Mouse (Mus musculus): ENCODE data around the gene Dcaf10. TPM values are rescaled to one million over a fixed set of nuclear protein-coding genes. Genes with fewer than 3 reads are reported as not detected.

The Dcaf10 gene
- polyA plus RNA-seq, 1 experiment from 2014 or later = 15.6 TPM

DNA sequence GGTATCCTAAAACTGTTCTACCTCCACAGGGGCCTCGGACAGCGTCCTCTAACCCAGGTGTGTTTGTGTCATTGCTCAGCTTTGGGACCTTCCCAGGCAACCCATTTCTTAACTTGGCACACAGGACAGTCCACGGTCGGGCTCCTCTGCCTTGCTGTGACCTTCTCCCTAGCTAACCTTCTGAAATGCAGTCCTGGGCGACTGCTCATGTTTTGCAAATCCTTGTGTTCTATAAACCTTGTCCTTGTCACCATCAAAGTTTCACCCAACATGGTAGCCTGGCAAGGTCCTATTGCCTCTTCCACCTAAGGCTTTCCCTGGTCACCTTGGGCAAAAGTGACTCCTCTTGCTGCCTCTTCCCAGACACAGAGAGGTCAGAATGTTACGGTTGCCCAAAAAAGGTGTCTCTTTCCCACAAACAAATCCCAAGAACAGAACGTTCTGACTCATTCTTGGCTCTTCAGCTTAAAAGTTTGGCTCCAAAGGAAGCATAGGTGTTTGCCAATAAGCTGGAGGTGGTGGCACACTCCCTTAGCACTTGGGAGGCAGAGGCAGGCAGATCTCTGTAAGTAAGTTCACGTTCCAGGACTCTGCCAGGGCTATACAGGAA, 69.4 kb downstream of the Dcaf10 start:
- WGBS = 90% methylated on average over 8 of the region's 8 CpGs
- Histone ChIP-seq H3K4me2 (replicated peaks) (no peak overlapping the region), H3K4me3 (no peak overlapping the region), H3K27ac (no peak overlapping the region), H3K27me3 (replicated peaks) (peaks cover 2% of the 10 kb centered on the region; the same call in 1 of the 2 replicates), H3K9ac (no peak overlapping the region), H3K4me1 (peaks cover 20% of the 10 kb centered on the region), H3K9me3 (no peaks in the 10 kb centered on the region), H3K36me3 (no peaks in the 10 kb centered on the region)
- ATAC-seq (ENCODE audit: low FRiP score, low read depth) = no peak

DNA sequence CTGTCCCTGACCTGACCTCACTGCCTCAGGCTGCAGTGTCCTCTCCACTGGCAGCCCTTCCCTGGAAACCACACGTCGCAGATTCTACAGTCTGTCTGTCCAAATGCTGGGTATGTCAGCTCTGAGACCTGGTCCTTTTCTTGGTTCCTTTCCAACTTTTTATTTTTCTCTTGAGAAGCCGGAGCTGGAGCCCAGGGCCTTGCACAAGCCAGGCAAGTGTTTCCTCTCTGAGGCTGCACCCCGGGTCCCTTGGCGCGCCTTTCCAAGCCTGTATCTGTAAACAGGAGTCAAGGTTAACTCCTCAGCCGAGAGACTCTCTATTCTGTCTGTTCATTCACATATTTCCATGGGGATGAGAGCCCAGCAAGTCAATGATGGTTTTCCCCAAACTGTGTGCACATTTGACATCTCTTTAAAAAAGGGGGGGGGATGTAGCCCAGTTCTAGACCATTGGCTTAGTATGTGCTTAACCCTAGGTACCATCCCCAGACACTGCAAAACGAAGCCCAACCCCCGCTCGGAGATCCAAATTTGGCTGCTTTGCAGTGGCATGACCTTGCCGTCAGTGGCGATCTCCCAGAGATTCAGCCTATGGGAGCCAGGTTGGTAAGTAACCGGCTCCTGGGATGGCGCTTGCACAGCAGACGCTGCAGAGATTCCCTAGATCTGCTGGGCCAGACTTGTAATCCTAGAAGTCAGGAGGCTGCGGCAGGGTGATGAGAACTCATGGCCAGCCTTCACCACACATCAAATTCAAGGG, 70.7 kb downstream of the Dcaf10 start:
- no peak overlapping the region for H3K4me2 ChIP-seq (replicated peaks)

DNA sequence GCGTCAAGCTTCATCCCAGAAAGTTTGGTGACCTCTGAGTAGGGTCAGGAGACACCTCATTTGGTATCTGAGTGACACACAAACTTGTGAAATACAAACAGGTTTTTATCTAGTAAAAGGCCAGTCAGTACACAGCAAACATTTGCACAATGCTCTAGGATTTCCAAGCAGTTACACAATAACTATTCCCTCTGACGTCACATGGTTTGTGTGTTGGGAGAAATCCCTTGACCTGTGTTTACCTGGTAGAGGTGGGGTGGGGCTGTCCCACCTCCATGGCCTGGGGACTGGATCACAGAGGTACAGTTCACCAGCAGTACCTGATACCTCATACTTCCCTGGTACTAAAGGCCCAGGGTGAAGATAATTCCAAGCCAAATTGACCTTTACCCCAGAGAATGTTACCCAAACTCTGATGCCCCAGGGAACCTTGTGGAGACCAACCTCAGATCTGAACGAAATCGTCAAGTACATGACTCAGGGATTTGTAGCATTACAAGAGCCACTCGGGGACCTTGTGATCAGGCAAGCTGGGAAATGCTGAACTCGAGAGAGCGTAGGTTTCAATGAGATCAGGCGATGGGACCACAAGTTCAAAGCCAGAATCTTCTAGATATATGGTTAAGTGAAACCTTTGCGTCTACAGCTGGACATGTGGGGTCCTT, 71.9 kb downstream of the Dcaf10 start:
- H3K4me3 ChIP-seq = no peak overlapping the region
- no peak for ATAC-seq (ENCODE audit: low FRiP score, low read depth)
- 90% methylated on average over 9 of the region's 9 CpGs for WGBS
- no peaks in the 10 kb centered on the region for H3K36me3 ChIP-seq
- no peaks in the 10 kb centered on the region for H3K9me3 ChIP-seq
- H3K4me2 ChIP-seq (replicated peaks) = no peak overlapping the region
- peaks cover 9% of the 10 kb centered on the region for H3K4me1 ChIP-seq
- no peak overlapping the region for H3K27ac ChIP-seq
- peaks cover 4% of the 10 kb centered on the region; the same call in 1 of the 2 replicates for H3K27me3 ChIP-seq (replicated peaks)
- H3K9ac ChIP-seq = no peak overlapping the region

More for the DNA sequence above, 70.7 kb downstream of the Dcaf10 start:
- no peak for ATAC-seq (ENCODE audit: low FRiP score, low read depth)
- no peaks in the 10 kb centered on the region for H3K9me3 ChIP-seq
- no peak overlapping the region for H3K27ac ChIP-seq
- H3K4me3 ChIP-seq = no peak overlapping the region
- H3K27me3 ChIP-seq (replicated peaks) = peaks cover 4% of the 10 kb centered on the region; the same call in 1 of the 2 replicates
- H3K36me3 ChIP-seq = no peaks in the 10 kb centered on the region
- peaks cover 7% of the 10 kb centered on the region for H3K4me1 ChIP-seq
- H3K9ac ChIP-seq = no peak overlapping the region
- 74% methylated on average over 16 of the region's 16 CpGs for WGBS

DNA sequence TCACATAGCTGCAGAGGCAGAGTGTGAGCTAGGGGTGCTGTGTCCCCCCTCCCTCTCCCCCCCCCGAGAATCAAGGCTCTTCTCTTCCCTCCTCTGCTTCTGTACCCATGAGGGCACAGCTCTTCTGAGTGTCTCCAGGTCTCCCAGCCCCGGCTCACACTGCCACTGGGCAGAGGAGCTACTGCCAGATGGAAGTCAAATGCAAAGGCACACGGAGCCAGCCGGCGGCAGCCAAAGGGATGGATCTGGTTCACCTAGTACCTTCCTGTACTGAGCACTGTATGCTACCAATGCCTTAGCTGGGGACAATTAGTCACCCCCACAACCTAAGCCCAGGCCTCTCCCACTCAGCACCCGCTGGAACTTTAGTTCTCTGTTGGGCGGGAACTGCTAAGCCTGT, 74.4 kb downstream of the Dcaf10 start:
- Histone ChIP-seq H3K9ac (no peak overlapping the region), H3K4me3 (no peak overlapping the region), H3K27ac (no peak overlapping the region), H3K4me2 (replicated peaks) (no peak overlapping the region), H3K4me1 (peaks cover 8% of the 10 kb centered on the region; the same call in 1 of the 2 replicates), H3K9me3 (no peaks in the 10 kb centered on the region), H3K36me3 (no peaks in the 10 kb centered on the region), H3K27me3 (replicated peaks) (peaks cover 4% of the 10 kb centered on the region; the same call in 1 of the 2 replicates)
- WGBS = 75% methylated on average over 7 of the region's 7 CpGs
- ATAC-seq (ENCODE audit: low FRiP score, low read depth) = no peak

DNA sequence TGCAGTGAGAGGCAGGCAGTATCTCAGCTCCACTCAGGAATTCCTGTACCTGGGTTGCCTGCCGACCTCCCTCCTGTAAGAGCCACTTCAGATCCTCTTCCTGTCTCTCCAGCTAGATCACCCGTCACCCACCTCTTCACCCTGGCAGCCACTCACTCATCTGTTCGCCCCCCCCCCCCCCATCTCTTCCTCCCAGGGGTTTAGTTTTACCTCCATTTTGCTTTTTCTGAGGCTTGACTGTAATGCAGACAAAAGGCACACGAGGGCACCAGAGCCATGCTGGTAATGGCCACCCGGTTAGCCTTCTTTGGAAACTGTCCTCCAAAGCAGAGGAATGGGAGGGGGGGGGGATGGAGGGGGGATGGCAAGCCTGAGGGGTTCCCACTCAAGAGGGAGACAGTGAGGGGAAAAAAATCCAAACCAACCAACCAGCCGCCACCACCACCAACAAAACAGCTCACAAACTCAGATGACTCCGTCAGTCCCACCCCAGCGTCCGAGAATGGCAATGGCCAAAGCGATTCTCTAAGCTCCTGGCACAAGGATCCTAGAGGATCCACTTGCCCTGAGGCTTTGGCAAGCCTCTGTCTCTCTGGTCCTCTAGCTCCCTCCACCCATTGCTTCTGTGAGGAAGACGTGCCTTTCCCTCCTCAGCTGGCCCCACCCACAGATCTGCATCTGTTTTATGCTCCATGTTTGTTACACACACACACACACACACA, 76.5 kb downstream of the Dcaf10 start:
- Histone ChIP-seq H3K4me1 (peaks cover 8% of the 10 kb centered on the region; the same call in 1 of the 2 replicates), H3K4me3 (no peak overlapping the region), H3K36me3 (no peaks in the 10 kb centered on the region), H3K27ac (no peak overlapping the region), H3K9ac (no peak overlapping the region), H3K9me3 (no peaks in the 10 kb centered on the region), H3K27me3 (replicated peaks) (peaks cover 4% of the 10 kb centered on the region; the same call in 1 of the 2 replicates), H3K4me2 (replicated peaks) (peak overlapping the region; percentile 31)
- 23% methylated on average over 10 of the region's 11 CpGs for WGBS
- peak; percentile 59 for ATAC-seq (ENCODE audit: low FRiP score, low read depth)

DNA sequence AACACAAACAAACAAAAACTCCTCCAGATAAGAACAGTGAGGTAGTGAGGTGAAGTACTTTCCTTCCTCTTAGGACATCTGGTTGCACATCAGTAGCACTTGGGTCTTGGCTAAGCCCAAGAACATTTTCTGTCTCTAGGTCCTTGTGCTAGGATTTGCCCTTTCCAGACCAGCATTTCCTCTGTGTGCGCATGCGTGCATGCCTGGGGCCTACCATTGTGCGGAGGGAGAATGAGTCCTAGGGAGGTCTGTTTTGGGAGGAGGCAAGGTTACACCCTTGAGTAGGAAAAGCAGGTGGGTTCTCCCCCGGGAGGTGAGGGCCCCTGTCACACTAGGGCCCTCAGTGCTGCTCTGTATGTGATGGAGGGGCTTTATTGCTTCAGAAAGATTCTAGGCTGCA, 77.2 kb downstream of the Dcaf10 start:
- WGBS = 86% methylated on average over 4 of the region's 4 CpGs
- Histone ChIP-seq H3K4me2 (replicated peaks) (no peak overlapping the region), H3K27me3 (replicated peaks) (peaks cover 4% of the 10 kb centered on the region; the same call in 1 of the 2 replicates), H3K36me3 (no peaks in the 10 kb centered on the region), H3K4me3 (no peak overlapping the region), H3K9ac (no peak overlapping the region), H3K9me3 (no peaks in the 10 kb centered on the region), H3K27ac (no peak overlapping the region), H3K4me1 (peaks cover 13% of the 10 kb centered on the region)
- no peak for ATAC-seq (ENCODE audit: low FRiP score, low read depth)

DNA sequence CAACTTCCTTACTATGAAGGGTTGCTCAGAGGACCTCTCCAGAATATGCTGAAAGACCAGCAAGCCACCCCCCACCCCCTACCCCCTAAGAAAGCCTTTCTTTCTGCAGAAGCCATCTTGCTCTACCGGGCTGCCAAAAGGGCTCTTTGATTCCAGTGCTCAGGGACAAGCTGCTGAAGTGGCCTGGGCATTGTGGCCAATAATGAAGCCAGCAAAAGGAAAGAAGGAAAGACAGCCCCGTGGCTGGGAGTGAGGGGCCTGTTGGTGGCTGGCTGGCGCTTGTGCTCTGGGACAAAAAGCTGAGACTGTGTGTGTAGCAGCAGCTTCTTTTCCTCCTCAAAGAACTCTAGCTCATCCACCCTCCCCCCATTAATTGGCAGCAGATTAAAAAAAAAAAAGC, 78.8 kb downstream of the Dcaf10 start:
- Histone ChIP-seq H3K36me3 (no peaks in the 10 kb centered on the region), H3K9ac (no peak overlapping the region), H3K4me3 (no peak overlapping the region), H3K4me1 (peaks cover 15% of the 10 kb centered on the region), H3K4me2 (replicated peaks) (no peak overlapping the region), H3K27ac (no peak overlapping the region), H3K27me3 (replicated peaks) (peaks cover 4% of the 10 kb centered on the region; the same call in 1 of the 2 replicates), H3K9me3 (no peaks in the 10 kb centered on the region)
- WGBS = 52% methylated on average over 3 of the region's 3 CpGs
- ATAC-seq (ENCODE audit: low FRiP score, low read depth) = no peak

DNA sequence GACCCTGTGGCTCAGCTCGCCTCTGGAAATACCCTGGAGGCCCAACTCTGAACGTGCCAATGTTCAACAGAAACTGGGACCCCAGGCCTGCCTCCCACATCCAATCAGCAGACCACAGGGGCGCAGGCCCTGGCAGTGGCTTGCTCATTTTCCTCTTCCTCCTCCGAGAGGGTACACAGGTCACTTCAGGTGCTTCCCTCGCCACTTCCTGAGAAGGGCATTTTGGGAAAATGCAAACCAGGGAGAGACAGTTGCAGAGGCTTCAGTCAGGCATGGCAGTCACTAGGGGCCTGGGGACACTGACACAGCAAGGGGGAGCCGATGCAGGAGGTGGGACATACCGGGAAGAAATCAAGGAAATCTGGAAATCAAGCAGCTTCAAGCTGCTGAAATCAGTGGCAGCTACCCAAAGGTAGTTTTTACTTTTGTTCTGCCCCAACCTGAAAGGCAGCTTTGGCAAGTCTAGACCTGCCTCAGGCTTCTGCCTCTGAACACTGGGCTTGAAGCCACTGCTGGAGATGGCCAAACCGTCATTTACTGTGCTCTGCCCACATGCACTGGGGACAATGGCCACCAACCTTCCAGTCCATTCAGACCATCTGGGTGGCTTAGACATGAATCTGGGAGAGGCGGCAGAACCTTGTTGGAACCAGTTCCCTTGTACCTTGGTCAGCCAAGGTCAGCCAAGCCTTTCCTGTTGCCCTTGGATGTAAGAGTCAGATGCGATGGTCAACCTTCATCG, 79.8 kb downstream of the Dcaf10 start:
- Histone ChIP-seq H3K27ac (no peak overlapping the region), H3K9ac (no peak overlapping the region), H3K36me3 (no peaks in the 10 kb centered on the region), H3K27me3 (replicated peaks) (no peaks in the 10 kb centered on the region), H3K4me1 (peaks cover 15% of the 10 kb centered on the region), H3K4me2 (replicated peaks) (no peak overlapping the region), H3K9me3 (no peaks in the 10 kb centered on the region), H3K4me3 (no peak overlapping the region)
- no peak for ATAC-seq (ENCODE audit: low FRiP score, low read depth)
- WGBS = 79% methylated on average over 11 of the region's 11 CpGs

DNA sequence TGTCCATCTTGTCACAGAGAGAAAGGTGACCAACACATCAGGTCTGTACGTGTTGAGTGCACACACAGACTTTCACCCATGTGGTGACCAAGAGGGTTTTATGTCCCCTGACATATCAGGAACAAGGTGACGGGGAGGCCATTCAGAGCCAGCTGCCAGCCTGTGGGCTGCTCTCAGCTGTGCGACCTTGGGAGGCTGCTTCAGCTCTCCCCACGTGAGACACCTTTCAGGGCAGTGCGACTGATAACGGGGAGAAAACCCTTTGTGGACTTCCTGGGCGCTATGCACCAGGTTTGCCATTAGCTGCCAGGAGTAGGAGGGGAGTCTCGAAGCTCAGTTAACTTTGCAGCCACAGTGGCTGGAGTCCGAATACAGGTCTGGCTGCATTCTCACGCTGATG, 80.7 kb downstream of the Dcaf10 start:
- 91% methylated on average over 10 of the region's 10 CpGs for WGBS
- no peak overlapping the region for H3K27ac ChIP-seq
- H3K36me3 ChIP-seq = no peaks in the 10 kb centered on the region
- no peaks in the 10 kb centered on the region for H3K27me3 ChIP-seq (replicated peaks)
- H3K4me1 ChIP-seq = peaks cover 22% of the 10 kb centered on the region
- H3K9ac ChIP-seq = no peak overlapping the region
- no peak overlapping the region for H3K4me2 ChIP-seq (replicated peaks)
- H3K9me3 ChIP-seq = no peaks in the 10 kb centered on the region
- ATAC-seq (ENCODE audit: low FRiP score, low read depth) = no peak
- H3K4me3 ChIP-seq = no peak overlapping the region

DNA sequence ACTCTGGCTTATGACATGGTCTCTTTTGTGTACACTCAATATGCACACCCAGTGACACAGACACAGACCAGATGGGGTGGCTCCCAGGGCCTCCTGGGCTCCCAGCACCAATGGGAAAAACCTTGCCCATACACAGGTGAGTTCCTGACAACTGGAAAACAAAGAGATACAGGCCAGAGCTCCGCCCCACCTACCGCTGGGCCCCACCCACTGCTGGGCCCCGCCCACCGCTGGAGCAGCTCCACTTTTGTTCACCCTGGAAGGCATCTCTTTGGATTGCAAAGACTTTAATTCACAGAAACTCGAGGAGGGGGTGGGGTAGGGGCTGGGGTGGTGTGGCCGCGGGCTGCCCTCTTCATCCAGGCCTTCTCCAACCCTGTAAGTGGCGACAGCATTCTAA, 81.5 kb downstream of the Dcaf10 start:
- Histone ChIP-seq H3K4me3 (no peak overlapping the region), H3K4me1 (peaks cover 24% of the 10 kb centered on the region), H3K27me3 (replicated peaks) (no peaks in the 10 kb centered on the region), H3K36me3 (no peaks in the 10 kb centered on the region), H3K9me3 (no peaks in the 10 kb centered on the region), H3K9ac (no peak overlapping the region), H3K27ac (no peak overlapping the region), H3K4me2 (replicated peaks) (no peak overlapping the region)
- ATAC-seq (ENCODE audit: low FRiP score, low read depth) = no peak
- WGBS = 20% methylated on average over 8 of the region's 8 CpGs

DNA sequence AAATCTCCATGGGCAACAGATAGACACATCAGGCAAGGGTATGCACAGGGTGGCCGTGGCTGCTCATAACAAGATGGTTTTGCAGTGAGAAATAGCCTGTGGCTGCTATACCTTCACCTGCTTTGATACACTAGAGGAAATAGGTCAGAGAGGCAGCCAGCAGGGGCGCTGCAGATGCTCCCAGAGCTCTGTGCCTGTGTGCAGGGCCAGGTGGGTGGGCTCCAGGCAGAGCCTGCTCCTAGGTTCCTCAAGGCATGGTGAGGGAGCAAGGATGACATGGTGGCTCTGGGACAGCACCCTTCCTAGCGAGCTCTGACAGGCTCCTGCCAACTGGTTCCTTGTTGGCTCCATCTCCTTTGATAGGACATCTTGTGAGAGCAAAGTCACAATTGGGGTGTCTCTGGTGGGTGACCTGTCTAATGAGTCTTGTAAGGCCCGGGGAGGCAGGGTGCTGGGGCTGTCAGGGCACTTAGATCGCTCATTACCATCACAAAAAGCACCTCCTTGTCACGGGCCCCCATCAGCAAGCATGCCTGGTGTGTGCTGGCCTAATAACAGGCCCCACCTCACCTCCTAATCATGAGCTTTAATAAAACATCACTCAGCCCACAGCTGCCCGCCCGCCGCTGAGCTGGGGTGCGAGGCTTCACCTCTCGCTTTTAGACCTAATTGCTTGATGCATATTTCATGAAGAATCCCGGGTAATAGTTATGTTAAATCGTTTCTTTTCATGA, 85.0 kb downstream of the Dcaf10 start:
- Histone ChIP-seq H3K27ac (no peak overlapping the region), H3K27me3 (replicated peaks) (no peaks in the 10 kb centered on the region), H3K4me2 (replicated peaks) (no peak overlapping the region), H3K4me3 (no peak overlapping the region), H3K9me3 (no peaks in the 10 kb centered on the region), H3K9ac (no peak overlapping the region), H3K4me1 (peaks cover 27% of the 10 kb centered on the region), H3K36me3 (no peaks in the 10 kb centered on the region)
- ATAC-seq (ENCODE audit: low FRiP score, low read depth) = peak; percentile 41
- WGBS = 50% methylated on average over 13 of the region's 13 CpGs
